Mouse (Mus musculus) stomach, postnatal 0 days (tissue): ENCODE results near the gene 1700029I15Rik. TPM values are rescaled to one million over a fixed set of nuclear protein-coding genes. Genes with fewer than 3 reads are reported as not detected.

Experiments
- ATAC-seq: fragments of 200-750 bp; cut with Nextera tagmentation; 2 replicates; pipeline ENCODE4 v1.8.0; 2017; ENCODE audit not compliant: low FRiP score, low TSS enrichment
- DNase-seq: peaks from one replicate; pipeline ENCODE4 v3.0.0-alpha.2; 2016; ENCODE audit warnings: low spot score
- H3K27ac ChIP-seq: fragments of 300-500 bp; sonication (generic); replicated peaks from 2 replicates; pipeline ENCODE4 v1.5.1; 2014; ENCODE audit warnings: mild to moderate bottlenecking, control low read depth
- H3K27me3 ChIP-seq: fragments of 300-500 bp; sonication (generic); 2 replicates; pipeline ENCODE4 v1.6.1; 2014; ENCODE audit warnings: low read length; ENCODE audit not compliant: control insufficient read depth, insufficient read depth
- H3K36me3 ChIP-seq: fragments of 300-500 bp; sonication (generic); 2 replicates; pipeline ENCODE4 v1.6.1; 2014; ENCODE audit warnings: low read length, mixed read lengths; ENCODE audit not compliant: control insufficient read depth, insufficient read depth
- H3K4me1 ChIP-seq: fragments of 300-500 bp; sonication (generic); replicated peaks from 2 replicates; pipeline ENCODE4 v1.6.1; 2014; ENCODE audit warnings: antibody characterized with exemption; ENCODE audit not compliant: control insufficient read depth, insufficient read depth
- H3K4me2 ChIP-seq: fragments of 300-500 bp; sonication (generic); replicated peaks from 2 replicates; pipeline ENCODE4 v1.6.1; 2014; ENCODE audit warnings: low read depth, mild to moderate bottlenecking, control low read depth, moderate library complexity
- H3K4me3 ChIP-seq: fragments of 300-500 bp; sonication (generic); 2 replicates; pipeline ENCODE4 v1.5.1; 2014; ENCODE audit warnings: low read depth, low read length, control low read depth
- H3K9ac ChIP-seq: fragments of 300-500 bp; sonication (generic); 2 replicates; pipeline ENCODE4 v1.6.1; 2014; ENCODE audit warnings: mild to moderate bottlenecking, low read length, control low read depth, mixed read lengths
- H3K9me3 ChIP-seq: fragments of 300-500 bp; sonication (generic); 2 replicates; pipeline ENCODE4 v1.6.1; 2016; ENCODE audit warnings: low read length; ENCODE audit not compliant: control insufficient read depth
- CTCF ChIP-seq: IDR thresholded peaks from 2 replicates; pipeline ENCODE4 v1.5.1; 2016; ENCODE audit warnings: antibody characterized with exemption, low read depth, mild to moderate bottlenecking, moderate library complexity
- EP300 ChIP-seq: optimal IDR thresholded peaks from 2 replicates; pipeline ENCODE3; 2016; ENCODE audit warnings: antibody characterized with exemption
- WGBS: fragments of 180-500 bp; shearing (Covaris S2); extraction: QIAGEN DNeasy Blood & Tissue Kit; methylation state at CpG from one replicate; pipeline ENCODE4 v1.1.7; 2014; 5-methylcytosine and 5-hydroxymethylcytosine counted together
- polyA plus RNA-seq: library from polyadenylated mRNA; unstranded; fragments of >200 nt; fragmentation: Nextera tagmentation; extraction: Ambion mirVana; gene quantifications from 2 replicates; pipeline ENCODE4 v1.2.1, GENCODE M21; 2015

1700029I15Rik gene
- polyA plus RNA-seq, 1 experiment from 2014 or later = 2.3 TPM

DNA sequence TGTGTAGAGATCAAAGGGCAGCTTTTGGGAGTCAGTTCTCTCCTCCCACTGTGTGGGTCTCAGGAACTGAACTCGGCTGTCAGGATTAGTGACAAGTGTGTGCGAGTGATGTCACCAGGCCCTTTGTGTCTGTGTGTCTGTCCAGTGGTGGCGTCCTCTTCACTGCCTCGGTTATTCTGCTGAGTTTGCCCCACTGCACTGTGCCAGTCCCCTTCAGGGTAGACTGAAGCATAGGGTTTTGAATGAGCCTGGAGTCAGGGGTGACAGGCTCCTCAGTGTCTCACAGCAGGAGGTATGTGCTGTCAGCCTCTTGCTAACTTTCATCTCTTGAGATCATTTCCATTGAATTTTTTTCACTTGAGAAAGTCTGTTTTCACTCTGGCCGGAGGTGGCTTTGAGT is 28.9 kb upstream of the 1700029I15Rik start:
- Histone ChIP-seq H3K27me3 (no peaks in the 10 kb centered on the region), H3K4me2 (no peak overlapping the region), H3K9ac (no peak overlapping the region), H3K9me3 (no peaks in the 10 kb centered on the region), H3K4me3 (no peak overlapping the region), H3K36me3 (peaks cover 11% of the 10 kb centered on the region; the same call in 1 of the 2 replicates), H3K27ac (no peak overlapping the region), H3K4me1 (no peaks in the 10 kb centered on the region)
- DNase-seq (no peak), ATAC-seq (no peak)
- 79% methylated on average over 5 of the region's 5 CpGs for WGBS
- TF ChIP-seq CTCF (no peak), EP300 (no peak)

GRCm38 (mm10) chr2:92354224-92354623 is 28.1 kb upstream of the 1700029I15Rik start:
- no peaks in the 10 kb centered on the region for H3K9me3 ChIP-seq
- no peak overlapping the region for H3K4me2 ChIP-seq
- H3K36me3 ChIP-seq = peaks cover 15% of the 10 kb centered on the region; the same call in 1 of the 2 replicates
- DNase-seq = no peak
- ATAC-seq = no peak
- H3K9ac ChIP-seq = no peak overlapping the region
- TF ChIP-seq EP300 = no peak
- TF ChIP-seq CTCF = no peak
- H3K27ac ChIP-seq = no peak overlapping the region
- WGBS = 62% methylated on average over 6 of the region's 6 CpGs
- no peaks in the 10 kb centered on the region for H3K4me1 ChIP-seq
- H3K4me3 ChIP-seq = no peak overlapping the region
- no peaks in the 10 kb centered on the region for H3K27me3 ChIP-seq

DNA sequence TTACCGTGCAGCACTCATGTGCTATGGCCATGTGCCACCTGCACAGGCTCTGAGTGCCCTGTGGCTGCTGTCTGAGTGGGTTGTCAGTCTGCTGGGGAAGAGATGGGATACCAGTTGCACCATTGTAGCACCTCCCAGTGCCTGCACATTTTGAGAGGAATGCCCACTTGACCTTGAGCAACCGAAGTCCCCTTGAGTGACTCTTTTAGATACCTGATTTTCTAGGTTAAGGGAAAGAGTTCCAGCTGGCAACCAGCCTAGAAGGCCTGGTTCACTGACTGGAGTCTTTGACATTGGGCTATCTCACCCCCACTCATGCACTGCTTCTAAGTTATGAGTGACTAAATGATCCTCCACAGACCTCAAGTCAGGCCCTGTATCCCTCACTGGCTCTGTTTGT is 23.0 kb upstream of the 1700029I15Rik start:
- H3K9me3 ChIP-seq = no peaks in the 10 kb centered on the region
- DNase-seq (no peak), ATAC-seq (no peak)
- H3K4me1 ChIP-seq = no peaks in the 10 kb centered on the region
- H3K4me3 ChIP-seq = no peak overlapping the region
- H3K36me3 ChIP-seq = peaks cover 22% of the 10 kb centered on the region; the same call in 1 of the 2 replicates
- no peak overlapping the region for H3K27ac ChIP-seq
- H3K27me3 ChIP-seq = no peaks in the 10 kb centered on the region
- H3K9ac ChIP-seq = no peak overlapping the region
- 79% methylated on average over 2 of the region's 2 CpGs for WGBS
- TF ChIP-seq EP300 (no peak), CTCF (no peak)
- no peak overlapping the region for H3K4me2 ChIP-seq

- DNase-seq (no peak), ATAC-seq (no peak)
- H3K36me3 ChIP-seq = peaks cover 22% of the 10 kb centered on the region; the same call in 1 of the 2 replicates
- no peak overlapping the region for H3K9ac ChIP-seq
- H3K9me3 ChIP-seq = no peaks in the 10 kb centered on the region
- H3K27ac ChIP-seq = no peak overlapping the region
- 74% methylated on average over 25 of the region's 25 CpGs for WGBS
- H3K27me3 ChIP-seq = no peaks in the 10 kb centered on the region
- H3K4me2 ChIP-seq = no peak overlapping the region
- H3K4me3 ChIP-seq = no peak overlapping the region
- H3K4me1 ChIP-seq = no peaks in the 10 kb centered on the region
- TF ChIP-seq CTCF (no peak), EP300 (no peak)
Measured at GRCm38 (mm10) chr2:92360186-92360823, 22.0 kb upstream of the 1700029I15Rik start.

DNA sequence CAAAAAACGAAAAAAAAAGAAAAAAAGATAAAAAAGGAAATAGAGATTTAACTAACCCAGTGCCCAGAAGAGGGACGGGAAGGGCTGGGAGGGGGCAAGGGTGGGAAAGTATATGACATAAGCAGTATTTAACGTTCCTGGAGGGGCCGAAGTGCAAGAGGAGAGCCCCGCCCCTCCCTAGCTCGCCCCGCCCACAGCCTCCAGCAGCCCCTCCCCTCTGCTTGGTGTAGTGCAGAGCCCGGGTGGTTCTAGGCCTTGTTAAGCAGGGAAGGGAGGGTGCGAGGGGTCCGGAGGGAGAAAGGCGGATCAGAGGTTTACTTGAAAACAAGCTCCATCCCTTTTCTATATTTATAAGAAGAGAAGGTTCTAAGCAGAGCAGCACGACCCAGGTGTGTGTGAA is 21.4 kb upstream of the 1700029I15Rik start:
- Histone ChIP-seq H3K4me1 (no peaks in the 10 kb centered on the region), H3K36me3 (peaks cover 18% of the 10 kb centered on the region; the same call in 1 of the 2 replicates), H3K27me3 (no peaks in the 10 kb centered on the region), H3K27ac (no peak overlapping the region), H3K9me3 (no peaks in the 10 kb centered on the region), H3K9ac (no peak overlapping the region), H3K4me2 (no peak overlapping the region), H3K4me3 (no peak overlapping the region)
- DNase-seq = peak; percentile 66
- WGBS = 26% methylated on average over 12 of the region's 12 CpGs
- TF ChIP-seq EP300 (no peak), CTCF (no peak)
- ATAC-seq = 0 out of 2 replicates have a peak, but pooled peaks have one; percentile 31

DNA sequence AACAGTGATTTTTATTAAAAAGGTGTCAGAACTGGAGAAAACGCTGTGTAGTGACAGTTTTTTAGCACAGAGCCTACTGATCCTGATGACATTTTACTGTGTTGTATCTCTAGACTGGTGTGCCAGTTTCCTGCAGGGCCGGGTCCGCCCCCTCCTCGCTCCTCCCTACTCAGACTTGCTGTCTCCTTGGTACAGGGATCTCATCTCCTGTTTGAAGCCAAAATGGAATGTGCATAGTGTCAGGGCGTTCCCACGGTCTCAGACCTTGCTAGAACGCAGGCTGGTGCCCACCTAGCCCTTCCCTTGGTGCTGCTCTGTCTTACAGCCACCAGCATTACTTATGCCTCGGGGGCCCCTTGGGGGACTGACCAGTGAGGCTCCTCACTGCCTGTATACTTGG is 20.5 kb upstream of the 1700029I15Rik start:
- H3K9ac ChIP-seq = no peak overlapping the region
- no peaks in the 10 kb centered on the region for H3K27me3 ChIP-seq
- no peak overlapping the region for H3K27ac ChIP-seq
- no peaks in the 10 kb centered on the region for H3K4me1 ChIP-seq
- TF ChIP-seq EP300 = no peak
- no peak for TF ChIP-seq CTCF
- no peak for DNase-seq
- H3K4me3 ChIP-seq = no peak overlapping the region
- no peak overlapping the region for H3K4me2 ChIP-seq
- no peaks in the 10 kb centered on the region for H3K9me3 ChIP-seq
- 87% methylated on average over 8 of the region's 8 CpGs for WGBS
- ATAC-seq = no peak
- peaks cover 16% of the 10 kb centered on the region; the same call in 1 of the 2 replicates for H3K36me3 ChIP-seq
